In the genomic region with DNA sequence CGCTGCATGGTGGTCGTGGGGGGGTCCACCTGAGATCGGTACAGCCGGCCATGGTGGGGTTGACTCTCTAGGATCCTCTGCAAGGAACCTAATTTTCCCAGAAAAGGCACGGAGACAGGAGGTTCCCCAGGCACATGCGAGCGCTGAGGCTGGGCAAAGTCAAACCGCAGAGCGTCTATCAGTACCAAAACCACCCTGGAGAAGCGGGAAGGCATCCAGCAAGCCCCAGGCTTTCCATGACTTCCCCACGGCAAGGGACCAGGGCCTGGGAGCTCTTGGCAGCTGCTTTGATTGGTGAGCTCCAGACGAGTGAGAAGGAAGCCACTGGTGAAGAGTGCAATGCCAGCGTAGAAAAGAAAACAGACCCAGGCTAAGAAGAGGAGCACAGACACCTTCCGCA, we compare ENCODE assay signal across 8 mouse cellular contexts. TPM values are rescaled to one million over a fixed set of nuclear protein-coding genes. Genes with fewer than 3 reads are reported as not detected.
DNase-seq lines count a peak whose midpoint lies in the region; ATAC-seq and TF ChIP-seq lines count a peak whose summit lies in the region.

No protein-coding gene starts in this region.

- WGBS in embryonic facial prominence, embryonic 14.5 days = 77% methylated on average over 14 of the region's 14 CpGs
- WGBS in hindbrain, postnatal 0 days = 71% methylated on average over 14 of the region's 14 CpGs
- 79% methylated on average over 14 of the region's 14 CpGs for WGBS in midbrain, postnatal 0 days

- H3K4me1 ChIP-seq in embryonic facial prominence, embryonic 14.5 days (ENCODE audit: control insufficient read depth, insufficient read depth, low read length) = peaks cover 8% of the 10 kb centered on the region
- H3K4me1 ChIP-seq in hindbrain, postnatal 0 days (ENCODE audit: insufficient read depth, low read length) = peaks cover 13% of the 10 kb centered on the region
- peaks cover 8% of the 10 kb centered on the region for H3K4me1 ChIP-seq in midbrain, postnatal 0 days (ENCODE audit: insufficient read depth, low read length)

- peak overlapping the region; percentile 66 for H3K9ac ChIP-seq in embryonic facial prominence, embryonic 14.5 days (ENCODE audit: low read depth, low read length)
- H3K9ac ChIP-seq in hindbrain, postnatal 0 days (replicated peaks; ENCODE audit: low read length) = peak overlapping the region; percentile 50; the same call in 1 of the 2 replicates
- H3K9ac ChIP-seq in midbrain, postnatal 0 days (replicated peaks; ENCODE audit: low read length, poor library complexity, severe bottlenecking) = peak overlapping the region; percentile 57; the same call in 1 of the 2 replicates

- ATAC-seq in embryonic facial prominence, embryonic 14.5 days (ENCODE audit: low read depth) = no peak
- no peak for ATAC-seq in hindbrain, postnatal 0 days
- ATAC-seq in midbrain, postnatal 0 days (ENCODE audit: low FRiP score) = no peak

- peak overlapping the region; percentile 72 for H3K4me3 ChIP-seq in layer of hippocampus, adult 2 months
- peak overlapping the region; percentile 70 for H3K4me3 ChIP-seq in embryonic facial prominence, embryonic 14.5 days (ENCODE audit: low read depth, low read length)
- H3K4me3 ChIP-seq in hindbrain, postnatal 0 days (ENCODE audit: low read length) = peak overlapping the region; percentile 48
- peak overlapping the region; percentile 56 for H3K4me3 ChIP-seq in midbrain, postnatal 0 days (ENCODE audit: low read depth, low read length)

- peak overlapping the region; percentile 86 for H3K4me2 ChIP-seq in embryonic facial prominence, embryonic 14.5 days (ENCODE audit: low read depth, low read length)
- H3K4me2 ChIP-seq in hindbrain, postnatal 0 days (ENCODE audit: low read depth, low read length) = peak overlapping the region; percentile 75
- peak overlapping the region; percentile 69 for H3K4me2 ChIP-seq in midbrain, postnatal 0 days (ENCODE audit: low read depth, low read length, poor library complexity, severe bottlenecking)

- peak overlapping the region; percentile 94 for H3K27ac ChIP-seq in layer of hippocampus, adult 2 months
- peak overlapping the region; percentile 91 for H3K27ac ChIP-seq in embryonic facial prominence, embryonic 14.5 days (replicated peaks; ENCODE audit: low read depth, low read length)
- peak overlapping the region; percentile 92; the same call in 1 of the 2 replicates for H3K27ac ChIP-seq in hindbrain, postnatal 0 days
- peak overlapping the region; percentile 91 for H3K27ac ChIP-seq in midbrain, postnatal 0 days (ENCODE audit: low read depth, low read length)

- no peaks in the 10 kb centered on the region for H3K27me3 ChIP-seq in embryonic facial prominence, embryonic 14.5 days (replicated peaks; ENCODE audit: control insufficient read depth, insufficient read depth, low read length)
- H3K27me3 ChIP-seq in hindbrain, postnatal 0 days (ENCODE audit: insufficient read depth, low read length) = no peaks in the 10 kb centered on the region
- H3K27me3 ChIP-seq in midbrain, postnatal 0 days (ENCODE audit: insufficient read depth, low read length) = no peaks in the 10 kb centered on the region

- TF ChIP-seq CTCF in layer of hippocampus, adult 2 months (conservative IDR thresholded peaks at IDR 0.05) = no peak
- no peak for TF ChIP-seq CTCF in hindbrain, postnatal 0 days (IDR thresholded peaks at IDR 0.05; ENCODE audit: low read depth)
- TF ChIP-seq CTCF in midbrain, postnatal 0 days (IDR thresholded peaks at IDR 0.05) = no peak

- DNase-seq in layer of hippocampus, adult 2 months (ENCODE audit: low spot score in 2 of 2) = no peak
- DNase-seq in layer of hippocampus, postnatal 25 days (ENCODE audit: extremely low spot score in 1 of 2, low spot score in 1 of 2) = no peak
- no peak for DNase-seq in embryonic facial prominence, embryonic 14.5 days (ENCODE audit: low spot score)
- no peak for DNase-seq in hindbrain, postnatal 0 days (ENCODE audit: low spot score)
- no peak for DNase-seq in midbrain, postnatal 0 days (ENCODE audit: low spot score)
- DNase-seq in adipocyte (ENCODE audit: low spot score) = no peak
- DNase-seq in frontal cortex, postnatal 14 days (ENCODE audit: low spot score in 2 of 2) = no peak
- DNase-seq in ovary, postnatal 10 days (ENCODE audit: low spot score) = no peak

- H3K9me3 ChIP-seq in embryonic facial prominence, embryonic 14.5 days (ENCODE audit: control insufficient read depth, low read length) = no peaks in the 10 kb centered on the region
- H3K9me3 ChIP-seq in hindbrain, postnatal 0 days (ENCODE audit: low read length) = no peaks in the 10 kb centered on the region
- no peaks in the 10 kb centered on the region for H3K9me3 ChIP-seq in midbrain, postnatal 0 days (ENCODE audit: low read length)

- H3K36me3 ChIP-seq in embryonic facial prominence, embryonic 14.5 days (ENCODE audit: control insufficient read depth, insufficient read depth, low read length) = peaks cover 72% of the 10 kb centered on the region
- H3K36me3 ChIP-seq in hindbrain, postnatal 0 days (ENCODE audit: insufficient read depth, low read length) = peaks cover 48% of the 10 kb centered on the region
- peaks cover 53% of the 10 kb centered on the region for H3K36me3 ChIP-seq in midbrain, postnatal 0 days (ENCODE audit: insufficient read depth, low read length)

RNA-seq across cellular contexts. Expression of gene Pigo, which starts 0.9 kb away (rescaled TPM):
- total RNA-seq in layer of hippocampus, adult 2 months (2021) = 10 to 100 TPM; 28.0 to 30.0 TPM
- 10 to 100 TPM; 33.9 TPM for total RNA-seq in layer of hippocampus, postnatal 25 days (2021)
- polyA plus RNA-seq in embryonic facial prominence, embryonic 14.5 days (2014; fragmentation: Nextera tagmentation; extraction: Ambion mirVana) = 16.6 and 18.8 TPM in 2 replicates
- total RNA-seq in hindbrain, postnatal 0 days (2014; rRNA removed) = 27.7 and 33.4 TPM in 2 replicates
- 20.8 and 22.1 TPM in 2 replicates for polyA plus RNA-seq in hindbrain, postnatal 0 days (2015; fragmentation: Nextera tagmentation; extraction: Ambion mirVana)
- 30.5 and 33.4 TPM in 2 replicates for total RNA-seq in midbrain, postnatal 0 days (2014; rRNA removed)
- 24.4 and 26.1 TPM in 2 replicates for polyA plus RNA-seq in midbrain, postnatal 0 days (2015; fragmentation: Nextera tagmentation; extraction: Ambion mirVana)

RNA-seq across cellular contexts. Expression of gene Stoml2, which starts 6.8 kb away (rescaled TPM):
- total RNA-seq in layer of hippocampus, adult 2 months (2021) = 100 to 1,000 TPM in 1 of 2 experiments, 10 to 100 TPM in 1; 97.3 to 108 TPM
- total RNA-seq in layer of hippocampus, postnatal 25 days (2021) = 100 to 1,000 TPM in 1 of 2 experiments, 10 to 100 TPM in 1; 85.6 to 108 TPM
- polyA plus RNA-seq in embryonic facial prominence, embryonic 14.5 days (2014; fragmentation: Nextera tagmentation; extraction: Ambion mirVana) = 285 and 305 TPM in 2 replicates
- 86.2 and 118 TPM in 2 replicates for total RNA-seq in hindbrain, postnatal 0 days (2014; rRNA removed)
- polyA plus RNA-seq in hindbrain, postnatal 0 days (2015; fragmentation: Nextera tagmentation; extraction: Ambion mirVana) = 256 and 272 TPM in 2 replicates
- total RNA-seq in midbrain, postnatal 0 days (2014; rRNA removed) = 89.6 and 102 TPM in 2 replicates
- polyA plus RNA-seq in midbrain, postnatal 0 days (2015; fragmentation: Nextera tagmentation; extraction: Ambion mirVana) = 230 and 241 TPM in 2 replicates

RNA-seq across cellular contexts. Expression of gene Fancg, which starts 14.4 kb away (rescaled TPM):
- 10 to 100 TPM; 10.4 to 12.9 TPM for total RNA-seq in layer of hippocampus, adult 2 months (2021)
- 1 to 10 TPM; 7.7 to 8.7 TPM for total RNA-seq in layer of hippocampus, postnatal 25 days (2021)
- 14.8 and 16.6 TPM in 2 replicates for polyA plus RNA-seq in embryonic facial prominence, embryonic 14.5 days (2014; fragmentation: Nextera tagmentation; extraction: Ambion mirVana)
- total RNA-seq in hindbrain, postnatal 0 days (2014; rRNA removed) = 10.5 and 13.1 TPM in 2 replicates
- 14.2 and 14.5 TPM in 2 replicates for polyA plus RNA-seq in hindbrain, postnatal 0 days (2015; fragmentation: Nextera tagmentation; extraction: Ambion mirVana)
- total RNA-seq in midbrain, postnatal 0 days (2014; rRNA removed) = 15.0 and 18.2 TPM in 2 replicates
- 14.2 and 14.3 TPM in 2 replicates for polyA plus RNA-seq in midbrain, postnatal 0 days (2015; fragmentation: Nextera tagmentation; extraction: Ambion mirVana)

RNA-seq across cellular contexts. Expression of gene Fam214b, which starts 21.3 kb away (rescaled TPM):
- total RNA-seq in layer of hippocampus, adult 2 months (2021) = 10 to 100 TPM; 36.1 to 40.3 TPM
- total RNA-seq in layer of hippocampus, postnatal 25 days (2021) = 10 to 100 TPM; 32.9 to 37.7 TPM
- polyA plus RNA-seq in embryonic facial prominence, embryonic 14.5 days (2014; fragmentation: Nextera tagmentation; extraction: Ambion mirVana) = 9.5 TPM in 2 replicates
- 36.0 and 54.9 TPM in 2 replicates for total RNA-seq in hindbrain, postnatal 0 days (2014; rRNA removed)
- 25.0 TPM in 2 replicates for polyA plus RNA-seq in hindbrain, postnatal 0 days (2015; fragmentation: Nextera tagmentation; extraction: Ambion mirVana)
- 31.1 and 48.7 TPM in 2 replicates for total RNA-seq in midbrain, postnatal 0 days (2014; rRNA removed)
- polyA plus RNA-seq in midbrain, postnatal 0 days (2015; fragmentation: Nextera tagmentation; extraction: Ambion mirVana) = 30.3 and 32.3 TPM in 2 replicates

RNA-seq across cellular contexts. Expression of gene Vcp, which starts 24.4 kb away (rescaled TPM):
- 100 to 1,000 TPM; 171 to 184 TPM for total RNA-seq in layer of hippocampus, adult 2 months (2021)
- 100 to 1,000 TPM; 191 to 201 TPM for total RNA-seq in layer of hippocampus, postnatal 25 days (2021)
- polyA plus RNA-seq in embryonic facial prominence, embryonic 14.5 days (2014; fragmentation: Nextera tagmentation; extraction: Ambion mirVana) = 471 and 523 TPM in 2 replicates
- 187 and 191 TPM in 2 replicates for total RNA-seq in hindbrain, postnatal 0 days (2014; rRNA removed)
- polyA plus RNA-seq in hindbrain, postnatal 0 days (2015; fragmentation: Nextera tagmentation; extraction: Ambion mirVana) = 445 and 455 TPM in 2 replicates
- 192 and 242 TPM in 2 replicates for total RNA-seq in midbrain, postnatal 0 days (2014; rRNA removed)
- polyA plus RNA-seq in midbrain, postnatal 0 days (2015; fragmentation: Nextera tagmentation; extraction: Ambion mirVana) = 448 and 464 TPM in 2 replicates
